Comparison of ENCODE assay signal across 12 mouse cellular contexts in the genomic region with DNA sequence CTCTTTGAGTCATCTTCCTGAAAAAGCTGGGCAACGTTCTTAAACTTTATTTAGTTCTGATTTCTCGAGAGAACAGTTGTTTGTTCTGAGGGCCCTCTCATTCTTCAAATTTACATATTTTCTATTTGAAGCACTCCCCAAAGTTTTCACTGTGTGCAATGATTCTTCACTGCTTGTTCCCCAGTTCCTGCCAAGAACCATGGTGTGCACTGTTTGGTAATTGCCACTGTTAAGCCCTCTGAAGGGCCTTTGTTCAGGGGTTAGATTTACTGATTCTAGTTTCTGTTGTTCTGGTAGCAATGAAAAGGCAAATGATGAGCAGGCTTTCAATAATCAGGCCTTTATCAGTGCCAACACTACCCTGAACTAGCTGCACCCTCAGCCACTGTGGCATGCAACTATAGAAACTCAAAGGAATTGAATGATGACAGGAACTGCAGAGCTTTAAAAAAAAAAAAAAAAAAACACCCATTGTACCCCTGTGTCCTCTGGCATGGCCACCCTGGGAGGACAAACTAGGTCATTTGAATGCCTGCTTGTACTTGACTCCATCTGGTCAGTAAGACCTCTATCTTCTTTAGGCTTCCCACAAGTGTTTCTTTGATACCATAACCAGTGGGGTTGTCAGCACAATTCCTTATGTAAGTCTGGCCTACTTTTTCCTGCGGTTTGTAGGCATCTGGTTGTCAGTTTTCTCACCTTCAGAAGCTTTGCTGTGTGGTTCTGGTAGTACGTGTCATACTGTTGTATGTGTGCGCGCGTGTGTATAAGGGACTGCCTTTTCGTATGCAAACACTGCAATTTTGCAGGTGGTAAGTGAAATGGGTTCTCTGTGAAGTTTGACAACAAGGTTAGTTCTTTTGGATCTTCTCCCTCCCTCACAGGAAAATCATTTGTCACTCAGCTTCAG.
A peak's percentile ranks its signal among the peaks of the same experiment; 100 is the strongest.
DNase-seq lines count a peak whose midpoint lies in the region.
"Had no signal": no experiment of that assay in that cellular context is flagged by ENCODE, and none has a peak within 500 bp of the region (broad histone marks: within the 10 kb centered on the region; RNA-seq: fewer than 3 reads in every experiment).

No protein-coding gene starts in this region.

- intact Hi-C loops in left cerebral cortex, postnatal 36 days (cut with DNase I) = no loop called here

- peak; percentile 24 to 63 for DNase-seq in frontal cortex, adult 2 months (ENCODE audit: extremely low spot score in 1 of 2, low spot score in 1 of 2)
- no peak for DNase-seq in frontal cortex, postnatal 10 days (ENCODE audit: low spot score in 2 of 2)
- DNase-seq in left cerebral cortex, adult 18-20 months (ENCODE audit: low spot score in 2 of 2) = peak; percentile 43 to 44
- DNase-seq in left cerebral cortex, postnatal 36 days (ENCODE audit: low spot score in 2 of 2) = no peak
- DNase-seq in brain, adult 2 months (ENCODE audit: low read depth, low spot score) = peak; percentile 85
- DNase-seq in left cerebral cortex, adult 9 months (ENCODE audit: low spot score in 2 of 2) = peak; percentile 43 to 44
- DNase-seq in kidney, postnatal 10 days = no peak
- DNase-seq: embryo, embryonic 11 days; gastrocnemius, postnatal 10 days; heart, adult 2 months; right cerebral cortex, postnatal 14 days; thymus, postnatal 25 days had no signal

Comparison
In these comparisons a context has a peak if more than half of its experiments do, and no peak if none do; other contexts are left out.
1. DNase-seq: peak in frontal cortex, adult 2 months (2 of 2), left cerebral cortex, adult 18-20 months (2 of 2), brain, adult 2 months (single experiment) and left cerebral cortex, adult 9 months (2 of 2); none in frontal cortex, postnatal 10 days (0 of 2), left cerebral cortex, postnatal 36 days (0 of 2) and kidney, postnatal 10 days (single experiment).